Mouse (Mus musculus): ENCODE measurements at regions not wholly inside any gene's neighbourhood (a gene's known extent, or its start where the extent isn't known, plus 50 kb on each side); places are given as distances from the start of the nearest gene placed in this dataset.

DNA sequence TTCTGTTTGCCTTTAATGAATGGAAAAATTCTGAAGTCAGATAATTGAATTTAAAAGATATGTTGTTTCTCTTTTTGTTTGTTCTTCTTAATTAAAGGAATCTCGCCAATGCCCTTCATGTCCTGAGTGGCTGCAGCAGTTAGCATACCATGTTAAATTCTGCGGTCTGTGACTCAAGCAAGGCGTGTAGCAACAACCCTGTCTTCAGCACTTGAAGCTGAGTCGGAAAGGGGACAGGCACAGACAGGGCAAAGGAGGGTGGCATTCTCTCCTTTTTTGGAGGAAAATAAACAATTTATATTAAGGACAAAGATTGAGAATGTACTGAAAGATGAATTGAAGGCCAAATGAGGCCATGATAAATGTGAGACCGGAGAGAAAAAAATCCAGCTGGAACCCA is 58.2 kb upstream of the Fat1 start:
- H3K27me3 ChIP-seq (ENCODE audit: control insufficient read depth, insufficient read depth, low read length), result no peaks in the 10 kb centered on the region
- H3K36me3 ChIP-seq (replicated peaks; ENCODE audit: control insufficient read depth, insufficient read depth, low read depth), result no peaks in the 10 kb centered on the region
- TF ChIP-seq EP300 (IDR thresholded peaks at IDR 0.05; ENCODE audit: low read depth), result no peak
- TF ChIP-seq CTCF (IDR thresholded peaks at IDR 0.05; ENCODE audit: low read depth), result no peak
- WGBS (ENCODE audit: insufficient replicate concordance), result 62% methylated on average over 5 of the region's 5 CpGs
- no peaks in the 10 kb centered on the region for H3K9me3 ChIP-seq (ENCODE audit: control insufficient read depth, low read length)
- H3K4me1 ChIP-seq (replicated peaks; ENCODE audit: control insufficient read depth in 2 of 2, insufficient read depth in 2 of 2, low read length in 1 of 2), result no peaks in the 10 kb centered on the region
- H3K4me2 ChIP-seq (ENCODE audit: low read depth), result no peak overlapping the region
- no peak overlapping the region for H3K27ac ChIP-seq
- H3K9ac ChIP-seq (replicated peaks), result no peak overlapping the region
- no peak overlapping the region for H3K4me3 ChIP-seq (ENCODE audit: insufficient read depth in 1 of 2, low read depth in 2 of 2, low read length in 2 of 2)
- DNase-seq (ENCODE audit: low read depth in 3 of 3, low spot score in 3 of 3), result no peak
- ATAC-seq (ENCODE audit: insufficient read depth), result no peak

DNA sequence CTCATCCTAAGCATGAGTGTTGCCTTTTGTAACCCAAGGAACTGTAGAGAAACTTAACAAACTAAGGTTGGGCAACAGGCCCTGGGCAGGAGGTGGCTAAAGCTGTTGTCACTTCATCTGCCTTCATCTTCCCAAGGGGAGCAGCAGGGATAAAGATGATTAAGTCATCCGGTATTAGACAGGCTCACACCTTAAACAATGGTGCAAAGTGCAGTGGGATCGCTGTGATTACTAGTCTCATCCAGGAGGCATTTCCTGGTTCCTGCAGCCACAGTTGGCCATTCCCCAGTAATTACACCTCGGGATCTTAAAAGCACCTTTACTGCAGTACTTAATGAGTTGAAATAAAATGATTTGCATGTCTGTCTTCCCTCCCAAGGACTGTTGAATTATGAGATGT is 57.0 kb upstream of the Fat1 start:
- Histone ChIP-seq H3K36me3 (replicated peaks; ENCODE audit: control insufficient read depth, insufficient read depth, low read depth) (no peaks in the 10 kb centered on the region), H3K27ac (no peak overlapping the region), H3K9ac (replicated peaks) (no peak overlapping the region), H3K4me3 (ENCODE audit: insufficient read depth in 1 of 2, low read depth in 2 of 2, low read length in 2 of 2) (no peak overlapping the region), H3K9me3 (ENCODE audit: control insufficient read depth, low read length) (no peaks in the 10 kb centered on the region), H3K27me3 (ENCODE audit: control insufficient read depth, insufficient read depth, low read length) (no peaks in the 10 kb centered on the region), H3K4me2 (ENCODE audit: low read depth) (no peak overlapping the region), H3K4me1 (replicated peaks; ENCODE audit: control insufficient read depth in 2 of 2, insufficient read depth in 2 of 2, low read length in 1 of 2) (no peaks in the 10 kb centered on the region)
- DNase-seq (ENCODE audit: low read depth in 3 of 3, low spot score in 3 of 3) (no peak), ATAC-seq (ENCODE audit: insufficient read depth) (no peak)
- TF ChIP-seq EP300 (IDR thresholded peaks at IDR 0.05; ENCODE audit: low read depth) (no peak), CTCF (IDR thresholded peaks at IDR 0.05; ENCODE audit: low read depth) (no peak)
- 35% methylated on average over 3 of the region's 3 CpGs for WGBS (ENCODE audit: insufficient replicate concordance)

DNA sequence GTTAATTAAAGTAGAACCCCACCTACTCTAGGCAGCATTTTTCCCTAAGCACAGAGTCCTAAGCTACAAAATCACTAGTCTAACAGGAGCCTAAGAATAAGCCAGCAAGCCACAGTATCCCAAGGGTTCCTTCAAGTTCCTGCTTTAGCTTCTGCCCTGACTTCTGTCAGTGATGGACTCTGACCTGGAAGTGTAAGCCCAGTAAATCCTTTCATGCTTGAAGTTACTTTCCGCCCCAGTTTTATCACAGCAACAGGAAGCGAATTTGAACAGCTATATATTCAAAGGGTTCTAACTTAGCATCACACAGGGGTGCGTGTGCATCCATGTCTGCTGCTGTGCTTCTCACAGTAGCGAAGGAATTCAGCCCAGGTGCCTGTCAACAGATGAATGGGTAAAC is 56.1 kb upstream of the Fat1 start:
- TF ChIP-seq CTCF (IDR thresholded peaks at IDR 0.05; ENCODE audit: low read depth), result no peak
- TF ChIP-seq EP300 (IDR thresholded peaks at IDR 0.05; ENCODE audit: low read depth), result no peak
- no peak for DNase-seq (ENCODE audit: low read depth in 3 of 3, low spot score in 3 of 3)
- H3K27me3 ChIP-seq (ENCODE audit: control insufficient read depth, insufficient read depth, low read length), result no peaks in the 10 kb centered on the region
- WGBS (ENCODE audit: insufficient replicate concordance), result 55% methylated on average over 4 of the region's 4 CpGs
- no peak overlapping the region for H3K4me3 ChIP-seq (ENCODE audit: insufficient read depth in 1 of 2, low read depth in 2 of 2, low read length in 2 of 2)
- H3K4me2 ChIP-seq (ENCODE audit: low read depth), result no peak overlapping the region
- H3K9ac ChIP-seq (replicated peaks), result no peak overlapping the region
- no peaks in the 10 kb centered on the region for H3K4me1 ChIP-seq (replicated peaks; ENCODE audit: control insufficient read depth in 2 of 2, insufficient read depth in 2 of 2, low read length in 1 of 2)
- no peak overlapping the region for H3K27ac ChIP-seq
- H3K9me3 ChIP-seq (ENCODE audit: control insufficient read depth, low read length), result no peaks in the 10 kb centered on the region
- no peak for ATAC-seq (ENCODE audit: insufficient read depth)
- H3K36me3 ChIP-seq (replicated peaks; ENCODE audit: control insufficient read depth, insufficient read depth, low read depth), result no peaks in the 10 kb centered on the region

DNA sequence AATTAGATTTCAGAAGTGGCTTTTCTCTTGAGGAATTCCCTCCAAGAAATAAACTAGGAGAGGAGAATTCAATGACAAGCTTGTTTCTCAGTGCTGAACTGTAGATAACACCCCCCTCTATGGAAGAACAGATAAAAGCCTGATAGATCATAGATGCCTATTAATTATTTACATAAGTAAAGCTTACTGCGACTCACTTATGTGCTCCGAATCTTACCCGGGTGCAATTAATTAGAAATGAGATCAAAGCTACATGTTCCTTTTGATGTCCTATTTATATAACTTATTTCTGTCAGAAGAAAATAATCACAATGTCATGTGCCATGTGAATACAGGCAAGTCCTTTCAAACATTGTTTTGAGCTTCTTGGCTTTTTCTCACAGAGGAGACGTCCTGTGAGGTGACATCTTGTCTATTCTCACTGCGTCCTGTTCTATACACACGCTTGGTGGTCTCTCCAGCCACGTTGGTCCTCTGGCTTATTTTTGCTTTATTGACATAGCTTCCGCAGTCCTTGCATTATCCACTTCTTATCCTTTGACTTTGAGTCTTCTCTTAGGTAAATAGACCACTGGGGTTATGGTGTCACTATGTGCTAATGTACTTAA is 50.7 kb upstream of the Fat1 start:
- no peak for ATAC-seq (ENCODE audit: insufficient read depth)
- 61% methylated on average over 8 of the region's 8 CpGs for WGBS (ENCODE audit: insufficient replicate concordance)
- Histone ChIP-seq H3K9me3 (ENCODE audit: control insufficient read depth, low read length) (no peaks in the 10 kb centered on the region), H3K4me2 (ENCODE audit: low read depth) (no peak overlapping the region), H3K4me3 (ENCODE audit: insufficient read depth in 1 of 2, low read depth in 2 of 2, low read length in 2 of 2) (no peak overlapping the region), H3K36me3 (replicated peaks; ENCODE audit: control insufficient read depth, insufficient read depth, low read depth) (no peaks in the 10 kb centered on the region), H3K27ac (no peak overlapping the region), H3K4me1 (replicated peaks; ENCODE audit: control insufficient read depth in 2 of 2, insufficient read depth in 2 of 2, low read length in 1 of 2) (no peaks in the 10 kb centered on the region), H3K9ac (replicated peaks) (no peak overlapping the region), H3K27me3 (ENCODE audit: control insufficient read depth, insufficient read depth, low read length) (no peaks in the 10 kb centered on the region)
- no peak for DNase-seq (ENCODE audit: low read depth in 3 of 3, low spot score in 3 of 3)
- no peak for TF ChIP-seq CTCF (IDR thresholded peaks at IDR 0.05; ENCODE audit: low read depth)
- TF ChIP-seq EP300 (IDR thresholded peaks at IDR 0.05; ENCODE audit: low read depth), result no peak

All from liver, embryonic 14.5 days (tissue).